Mouse (Mus musculus) cerebral cortex, adult 2 months (tissue): ENCODE results near the gene Olfr56.

Experiments used
- WGBS: fragments of 180-500 bp; shearing (Covaris S2); methylation state at CpG from one replicate; pipeline ENCODE4 v1.1.7; 2018; 5-methylcytosine and 5-hydroxymethylcytosine counted together

Gene Olfr56

GRCm38 (mm10) chr11:49093861-49094660 lies 115.4 kb downstream of the Olfr56 start:
- WGBS, result 90% methylated on average over 6 of the region's 6 CpGs

GRCm38 (mm10) chr11:49095367-49095766 lies 116.7 kb downstream of the Olfr56 start:
- 78% methylated on average over 4 of the region's 4 CpGs for WGBS

GRCm38 (mm10) chr11:49100409-49100808 lies 121.7 kb downstream of the Olfr56 start:
- WGBS, result 89% methylated on average over 3 of the region's 3 CpGs

GRCm38 (mm10) chr11:49101500-49101899 lies 122.8 kb downstream of the Olfr56 start:
- 65% methylated on average over 5 of the region's 5 CpGs for WGBS

GRCm38 (mm10) chr11:49103047-49103693 lies 124.5 kb downstream of the Olfr56 start:
- WGBS, result 16% methylated on average over 8 of the region's 8 CpGs

GRCm38 (mm10) chr11:49105752-49106151 lies 127.1 kb downstream of the Olfr56 start:
- WGBS, result 81% methylated on average over 1 of the region's 1 CpGs

- 78% methylated on average over 10 of the region's 10 CpGs for WGBS
These were observed 129.2 kb downstream of the Olfr56 start for GRCm38 (mm10) chr11:49107650-49108537.

GRCm38 (mm10) chr11:49108833-49109232 lies 130.1 kb downstream of the Olfr56 start:
- 59% methylated on average over 1 of the region's 1 CpGs for WGBS

GRCm38 (mm10) chr11:49111000-49111399 lies 132.3 kb downstream of the Olfr56 start:
- WGBS, result 37% methylated on average over 1 of the region's 1 CpGs

GRCm38 (mm10) chr11:49112624-49113219 lies 134.0 kb downstream of the Olfr56 start:
- 65% methylated on average over 6 of the region's 6 CpGs for WGBS

GRCm38 (mm10) chr11:49114158-49114557 lies 135.5 kb downstream of the Olfr56 start:
- 58% methylated on average over 2 of the region's 2 CpGs for WGBS

GRCm38 (mm10) chr11:49114774-49115173 lies 136.1 kb downstream of the Olfr56 start, which contains the start of gene Olfr1396:
Gene Olfr1396, minus strand, starts transcription at chr11:49114874.

GRCm38 (mm10) chr11:49119635-49120034 lies 140.9 kb downstream of the Olfr56 start:
- WGBS, result 80% methylated on average over 3 of the region's 3 CpGs

- WGBS, result 60% methylated on average over 2 of the region's 2 CpGs
These were observed 145.5 kb downstream of the Olfr56 start for GRCm38 (mm10) chr11:49124169-49124568.

- 91% methylated on average over 6 of the region's 6 CpGs for WGBS
These were observed 163.3 kb downstream of the Olfr56 start, which contains the start of gene Olfr1395 for GRCm38 (mm10) chr11:49141974-49142373. Gene Olfr1395, plus strand, starts transcription at chr11:49142274.

GRCm38 (mm10) chr11:49154077-49154476 lies 175.4 kb downstream of the Olfr56 start, which contains the start of gene Olfr1394:
Gene Olfr1394, plus strand, starts transcription at chr11:49154377.
- WGBS, result 85% methylated on average over 1 of the region's 1 CpGs

GRCm38 (mm10) chr11:49156821-49157814 lies 178.4 kb downstream of the Olfr56 start:
- WGBS, result 78% methylated on average over 2 of the region's 2 CpGs

GRCm38 (mm10) chr11:49168839-49169611 lies 190.3 kb downstream of the Olfr56 start:
- WGBS, result 8% methylated on average over 50 of the region's 50 CpGs

GRCm38 (mm10) chr11:49170576-49170975 lies 191.9 kb downstream of the Olfr56 start:
- whole genome bisulfite sequencing, result 86% methylated on average over 4 of the region's 4 CpGs
